Mouse (Mus musculus) fibroblast of lung, adult 2 months (primary cell): Measurements from ENCODE around the gene Atg4d.
"Not testable (repeated sequence)": the region's sequence is repeated elsewhere in the genome, so short reads cannot be mapped to it uniquely, and the experiment has no call there.

Experiments
- DNase-seq: peaks from one replicate; pipeline ENCODE4 v3.0.0-alpha.2; 2011; ENCODE audit warnings: low read depth

Atg4d gene

DNA sequence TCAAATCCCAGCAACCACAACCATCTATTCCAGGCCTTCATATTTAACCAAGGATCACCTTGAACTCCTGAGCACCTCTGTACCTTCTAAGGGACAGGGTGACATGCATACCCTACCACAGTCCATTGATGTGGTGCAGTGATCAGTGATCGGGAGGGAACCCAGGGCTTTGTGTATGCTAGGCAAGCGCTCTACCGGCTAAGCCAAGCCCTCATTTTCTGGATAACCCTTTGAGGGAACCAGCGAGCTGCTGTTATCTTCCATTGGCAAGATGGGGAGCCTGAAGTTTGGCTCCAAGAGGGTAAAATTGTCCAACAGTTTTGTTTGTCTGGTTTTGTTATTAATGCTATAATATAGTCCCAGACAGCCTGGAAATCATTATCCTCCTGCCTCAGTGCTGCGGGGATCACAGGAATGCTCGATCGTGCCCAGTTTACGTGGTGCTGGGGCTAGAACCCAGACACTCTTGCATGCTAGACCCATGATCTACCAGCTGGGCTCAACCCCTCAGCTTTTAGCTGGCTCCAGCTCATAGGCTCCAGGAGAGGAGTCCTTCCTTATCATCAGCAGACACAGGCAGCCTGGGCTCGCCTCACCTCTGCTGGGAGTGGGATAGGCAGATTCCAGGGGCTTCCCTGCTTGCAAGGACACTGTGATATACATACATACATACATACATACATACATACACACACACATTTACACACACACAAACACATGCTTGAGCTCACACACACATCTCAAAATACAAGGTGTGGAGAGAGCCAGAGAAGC, 49.5 kb downstream of the Atg4d start:
- no peak for DNase-seq

DNA sequence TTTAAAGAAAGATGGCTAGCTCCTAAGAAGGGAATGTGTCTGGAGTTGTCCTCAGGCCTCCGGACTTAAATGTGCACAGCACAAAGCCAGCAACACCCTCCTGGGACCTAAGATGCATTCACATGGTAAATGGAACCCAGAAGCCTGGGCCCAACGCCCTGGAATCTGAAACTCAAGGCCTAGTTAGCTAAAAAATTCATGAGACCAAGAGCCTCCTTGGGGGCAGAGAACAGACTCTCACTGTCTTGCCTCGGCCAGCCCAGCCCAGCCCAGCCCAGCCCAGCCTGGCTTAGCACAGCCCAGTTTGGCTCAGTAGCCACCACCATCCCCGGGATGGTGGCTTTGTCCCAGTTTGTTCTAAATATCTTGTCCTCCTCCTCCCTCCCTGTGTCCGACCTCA, 50.3 kb downstream of the Atg4d start:
- peak; percentile 89 for DNase-seq

DNA sequence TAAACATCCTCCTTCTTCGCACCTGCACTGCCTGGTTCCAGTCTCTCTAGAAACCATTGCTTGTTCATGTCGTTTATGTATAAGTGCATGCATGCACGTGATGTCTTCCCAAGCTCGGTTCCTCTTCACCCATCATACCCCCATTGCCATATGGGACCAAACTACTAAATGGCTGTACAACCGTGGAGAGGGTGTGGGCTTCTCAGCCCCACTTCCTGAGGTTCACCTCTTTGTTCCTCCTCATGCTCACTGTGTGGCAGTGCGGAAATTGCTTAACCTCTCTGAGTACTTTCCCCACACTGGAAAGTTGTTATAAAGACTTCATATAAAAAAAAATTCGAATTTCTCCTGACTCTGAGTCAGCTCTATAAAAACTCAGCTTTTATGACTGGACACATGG, 51.6 kb downstream of the Atg4d start:
- no peak for DNase-seq

DNA sequence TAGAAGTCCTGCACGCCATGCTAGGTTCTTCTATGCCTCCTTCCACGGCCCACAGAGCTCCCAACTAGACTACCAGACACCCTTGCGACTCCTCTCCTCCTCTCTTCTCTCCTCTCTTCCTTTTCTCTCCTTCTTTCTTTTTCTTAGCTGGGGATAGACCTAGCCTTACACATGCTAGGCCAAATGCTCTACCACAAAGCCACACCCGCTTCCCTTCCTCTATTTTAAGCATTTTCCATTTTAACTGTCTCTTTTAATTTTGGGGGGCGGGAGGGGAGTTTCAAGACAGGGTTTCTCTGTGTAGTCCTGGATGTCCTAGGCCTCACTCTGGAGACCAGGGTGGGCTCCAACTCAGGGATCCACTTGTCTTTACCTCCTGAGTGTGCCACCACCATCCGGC, 53.7 kb downstream of the Atg4d start:
- no peak for DNase-seq

DNA sequence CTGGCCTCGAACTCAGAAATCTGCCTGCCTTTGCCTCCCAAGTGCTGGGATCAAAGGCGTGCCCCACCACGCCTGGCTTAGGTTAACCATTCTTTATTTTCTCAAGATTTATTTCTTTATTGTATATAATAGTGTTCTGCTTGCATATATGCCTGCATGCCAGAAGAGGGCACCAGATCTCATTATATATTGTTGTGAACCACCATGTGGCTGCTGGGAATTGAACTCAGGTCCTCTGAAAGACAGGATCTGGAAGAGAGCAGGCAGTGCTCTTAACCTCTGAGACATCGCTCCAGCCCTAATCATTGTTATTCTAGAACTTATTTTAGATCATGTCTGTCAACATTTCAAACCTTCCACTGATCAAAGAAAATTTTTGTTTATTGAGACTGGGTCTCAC, 54.4 kb downstream of the Atg4d start:
- no peak for DNase-seq

DNA sequence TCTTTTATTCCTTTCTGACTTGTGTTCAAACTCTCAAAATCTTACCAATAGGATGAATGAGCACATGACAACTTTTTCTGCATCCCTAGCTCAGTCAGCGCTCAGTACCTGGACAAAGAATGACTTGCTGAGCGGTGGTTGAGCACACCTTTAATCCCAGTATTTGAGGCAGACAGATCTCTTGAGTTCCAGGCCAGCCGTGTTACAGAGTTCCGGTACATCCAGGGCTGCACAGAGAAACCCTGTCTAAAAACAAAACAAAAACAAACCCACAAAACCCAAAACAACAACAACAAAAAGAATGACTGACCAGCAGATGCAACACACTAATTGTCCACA, 55.2 kb downstream of the Atg4d start:
- DNase-seq = no peak

DNA sequence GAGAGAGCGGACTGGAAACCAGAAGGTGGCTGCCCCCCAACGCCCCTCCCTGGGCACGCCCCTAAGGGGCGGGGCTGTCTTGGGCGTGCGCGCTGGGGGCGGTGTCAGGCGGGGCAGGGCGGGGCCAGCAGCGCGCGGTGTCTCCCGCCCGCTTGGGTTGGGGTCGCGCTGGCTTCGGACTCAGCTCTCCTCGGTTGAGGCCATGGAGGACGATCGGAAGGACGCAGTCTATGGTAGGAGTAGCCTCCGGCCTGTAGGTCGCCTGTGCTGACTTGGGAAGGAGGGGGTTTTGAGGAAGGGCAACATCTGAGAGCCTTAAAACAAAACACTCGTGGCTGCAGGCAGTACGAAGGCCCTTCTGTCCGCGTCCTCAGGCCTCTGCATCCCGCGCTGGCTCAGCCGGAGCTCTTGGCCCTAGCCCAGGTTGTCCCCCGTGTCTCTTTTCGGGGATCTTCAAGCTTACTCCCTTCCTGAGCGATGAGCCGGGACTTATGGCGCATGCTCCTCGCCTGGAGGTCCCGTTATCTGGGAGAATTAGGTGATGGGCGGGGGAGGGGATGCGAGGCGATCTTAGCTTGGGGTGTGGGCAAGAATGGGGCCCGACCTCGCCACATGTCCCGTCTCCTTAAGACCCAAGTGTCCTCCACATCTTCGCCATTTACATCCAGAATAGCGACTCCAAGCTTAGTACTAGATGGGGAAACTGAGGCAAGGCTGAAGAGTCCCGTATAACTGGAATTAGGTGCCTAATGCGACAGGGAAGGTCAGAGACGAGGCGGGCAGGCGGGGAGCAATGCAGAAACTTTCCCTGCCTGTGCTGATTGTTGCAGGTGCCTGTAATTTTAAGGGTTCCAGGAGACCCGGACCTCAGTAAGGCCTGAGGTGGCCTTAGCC, 55.8 kb downstream of the Atg4d start, which contains the start of gene Slc44a2:
Gene Slc44a2 (plus strand): TSS at position 80 of the 894 bp plus-strand sequence.
- no peak for DNase-seq

DNA sequence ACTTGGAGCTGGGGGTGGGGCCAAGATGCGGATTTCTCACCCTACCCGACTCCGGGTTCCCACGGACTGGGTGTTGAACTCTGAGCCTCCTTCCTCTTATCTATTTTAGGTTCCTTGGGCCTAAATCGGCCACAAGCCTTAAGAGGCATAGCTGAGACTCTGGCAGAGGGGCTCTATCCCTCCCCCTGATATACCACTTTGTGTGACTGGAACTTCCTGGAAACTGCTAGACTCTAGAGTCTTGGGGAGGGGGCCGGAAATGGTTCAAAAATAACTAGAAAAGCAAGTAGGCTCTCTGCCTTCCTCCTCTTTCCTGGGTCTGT, 56.4 kb downstream of the Atg4d start:
- DNase-seq = no peak

DNA sequence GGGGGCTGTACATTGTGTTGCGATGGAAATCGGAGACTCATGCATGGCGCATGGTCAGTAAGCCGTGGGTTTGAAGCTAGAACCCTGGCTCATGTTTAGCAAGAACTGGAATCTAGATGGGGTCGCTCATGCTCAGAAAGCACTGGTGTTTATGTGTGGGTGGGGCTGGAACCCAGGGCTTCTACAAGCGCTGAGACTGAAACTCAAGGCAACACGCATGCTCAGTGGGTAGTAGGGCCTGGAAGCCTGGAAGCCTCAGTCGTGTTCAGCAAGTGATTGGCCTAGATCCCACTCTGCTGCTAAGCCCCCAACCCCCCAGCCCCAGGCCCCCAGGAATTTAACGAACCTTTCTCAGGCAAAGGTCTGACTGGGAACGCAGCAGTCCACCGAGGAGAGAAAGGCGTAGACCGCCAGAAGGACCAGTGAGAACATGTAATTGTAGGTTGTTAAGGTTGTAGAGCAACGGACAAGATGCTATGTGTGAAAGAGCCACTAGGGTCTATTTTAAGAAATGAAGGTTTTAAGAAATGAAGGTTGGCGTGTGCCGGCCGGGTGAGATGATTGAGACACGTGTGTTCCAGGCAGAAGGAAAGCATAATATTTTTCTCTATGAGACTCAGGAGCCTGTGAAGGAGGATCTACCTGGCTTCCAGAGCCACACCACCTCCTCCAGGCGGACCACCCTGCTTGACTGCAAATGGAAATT, 57.3 kb downstream of the Atg4d start:
- no peak for DNase-seq

DNA sequence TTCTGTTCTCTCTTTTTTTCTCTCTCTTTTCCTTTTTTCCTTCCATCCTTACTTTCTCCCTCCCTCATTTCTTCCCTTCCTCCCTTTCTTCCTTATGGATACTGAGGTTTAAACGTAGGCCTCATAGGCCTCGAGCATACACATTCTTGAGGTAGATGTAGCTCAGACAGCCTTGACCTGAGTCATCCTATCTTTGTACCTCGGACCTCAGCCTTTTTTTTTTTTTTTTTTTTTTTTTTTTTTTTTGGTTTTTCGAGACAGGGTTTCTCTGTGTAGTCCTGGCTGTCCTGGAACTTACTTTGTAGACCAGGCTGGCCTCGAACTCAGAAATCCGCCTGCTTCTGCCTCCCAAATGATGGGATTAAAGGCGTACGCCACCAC, 57.8 kb downstream of the Atg4d start:
- DNase-seq = not testable (repeated sequence)

DNA sequence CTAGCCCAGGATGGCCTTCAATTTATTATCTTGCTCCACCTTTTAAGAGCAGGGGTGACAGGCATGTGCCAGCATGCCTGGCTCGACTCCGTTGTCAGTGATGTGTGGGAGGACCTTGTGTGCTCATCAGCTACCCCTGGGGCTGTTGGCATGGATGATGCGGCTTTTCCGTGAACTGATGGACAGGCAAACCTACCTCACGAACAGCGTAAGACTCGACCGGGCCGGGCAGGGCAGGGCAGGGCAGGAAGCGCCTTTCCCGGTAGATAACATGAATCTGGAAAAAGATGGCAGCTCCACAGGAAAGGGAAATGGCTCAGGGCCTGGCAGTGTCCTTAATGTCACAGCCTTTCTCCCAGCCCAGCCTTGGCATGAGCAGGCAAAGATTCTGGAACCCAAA, 59.2 kb downstream of the Atg4d start:
- no peak for DNase-seq
